ENCODE assay signal across 9 mouse cellular contexts in the genomic region with DNA sequence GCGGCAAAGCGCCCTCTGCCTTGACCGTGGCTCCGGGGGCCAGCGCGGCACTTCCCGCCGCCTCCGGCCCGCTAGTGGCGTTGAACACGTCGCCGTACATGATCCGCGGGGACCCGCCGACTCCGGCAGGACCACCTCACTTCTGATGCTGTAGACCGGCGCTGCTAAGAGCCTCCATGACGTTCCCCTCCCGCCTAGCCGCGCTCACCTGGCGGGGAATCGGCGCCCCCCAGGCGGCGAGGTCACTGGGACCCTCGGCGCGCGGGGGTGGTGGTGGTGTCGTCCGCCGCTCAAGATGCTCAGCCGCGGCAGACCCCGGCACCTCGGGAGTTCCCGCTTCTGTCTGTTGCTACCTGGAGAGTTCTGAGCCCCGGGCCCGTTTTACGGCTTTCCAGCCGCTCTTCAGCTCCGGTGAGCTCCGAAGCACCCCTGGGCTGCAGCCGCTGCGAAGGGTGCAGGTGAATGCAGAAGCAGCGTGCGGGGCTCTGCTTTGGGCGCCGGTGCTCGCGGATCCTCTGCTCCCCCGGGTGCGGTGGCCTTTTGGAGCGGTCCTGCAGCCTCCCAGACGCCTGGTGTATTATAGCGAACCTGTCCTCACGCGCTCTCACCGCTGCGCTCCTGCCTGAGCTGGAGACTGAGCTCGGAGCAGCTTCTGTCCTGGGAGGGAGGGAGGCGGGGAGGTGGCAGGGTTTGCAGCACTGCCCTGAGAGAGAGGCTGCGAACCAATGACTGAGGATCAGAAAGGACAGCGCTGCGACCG. TPM values are rescaled to one million over a fixed set of nuclear protein-coding genes. Genes with fewer than 3 reads are reported as not detected.
DNase-seq lines count a peak whose midpoint lies in the region; ATAC-seq and TF ChIP-seq lines count a peak whose summit lies in the region.
"Had no signal": no experiment of that assay in that cellular context is flagged by ENCODE, and none has a peak within 500 bp of the region (broad histone marks: within the 10 kb centered on the region; RNA-seq: fewer than 3 reads in every experiment).

A gene (minus strand): TSS at position 636 of the 760 bp plus-strand sequence.

- no peak for TF ChIP-seq EP300 in lung, postnatal 0 days (IDR thresholded peaks at IDR 0.05)

- peaks cover 25% of the 10 kb centered on the region for H3K4me1 ChIP-seq in lung, postnatal 0 days (ENCODE audit: insufficient read depth, low read depth, low read length)
- peaks cover 14% of the 10 kb centered on the region; the same call in 1 of the 2 replicates for H3K4me1 ChIP-seq in neural tube, embryonic 14.5 days (ENCODE audit: control insufficient read depth, insufficient read depth, low read length)

- H3K9ac ChIP-seq in lung, postnatal 0 days (replicated peaks; ENCODE audit: low read depth): no peak within 1 kb of the TSS
- peak within 1 kb of the TSS; percentile 47 for H3K9ac ChIP-seq in neural tube, embryonic 14.5 days (replicated peaks; ENCODE audit: low read depth, low read length)

- H3K9me3 ChIP-seq in lung, postnatal 0 days (ENCODE audit: low read length): no peaks in the 10 kb centered on the region
- no peaks in the 10 kb centered on the region for H3K9me3 ChIP-seq in neural tube, embryonic 14.5 days (ENCODE audit: control insufficient read depth, low read length)

- no peak for ATAC-seq in lung, postnatal 0 days
- peak; percentile 47; the same call in 1 of the 2 replicates for ATAC-seq in neural tube, embryonic 14.5 days (ENCODE audit: low read depth)
- ATAC-seq in megakaryocyte progenitor cell, adult 5-6 weeks (replicated peaks; ENCODE audit: poor library complexity): no peak

- peak within 1 kb of the TSS; percentile 41 for H3K4me3 ChIP-seq in lung, postnatal 0 days (ENCODE audit: low read depth, low read length)
- H3K4me3 ChIP-seq in neural tube, embryonic 14.5 days (ENCODE audit: low read depth, low read length): peak within 1 kb of the TSS; percentile 41

- WGBS in lung, postnatal 0 days: 2% methylated on average over 61 of the region's 71 CpGs
- WGBS in neural tube, embryonic 14.5 days: under 1% methylated on average over 67 of the region's 71 CpGs

- peak; percentile 27 for DNase-seq in adrenal gland, postnatal 14 days
- no peak for DNase-seq in adrenal gland, adult 8-10 months
- no peak for DNase-seq in lung, postnatal 0 days (ENCODE audit: low spot score)
- DNase-seq in lung, postnatal 25 days (ENCODE audit: low spot score): no peak
- peak; percentile 29 to 53 for DNase-seq in kidney, postnatal 4 days
- no peak for DNase-seq in spleen, adult 12 weeks (ENCODE audit: low spot score)

- no peak; the same call in 1 of the 2 replicates for TF ChIP-seq CTCF in lung, postnatal 0 days (IDR thresholded peaks at IDR 0.05)

- peak within 1 kb of the TSS; percentile 73 for H3K4me2 ChIP-seq in lung, postnatal 0 days (replicated peaks; ENCODE audit: low read depth, low read length)
- peak within 1 kb of the TSS; percentile 92 for H3K4me2 ChIP-seq in neural tube, embryonic 14.5 days (ENCODE audit: low read depth, low read length)

- peaks cover 26% of the 10 kb centered on the region for H3K27me3 ChIP-seq in lung, postnatal 0 days (replicated peaks; ENCODE audit: insufficient read depth, low read length)
- peaks cover 32% of the 10 kb centered on the region for H3K27me3 ChIP-seq in neural tube, embryonic 14.5 days (ENCODE audit: control insufficient read depth, insufficient read depth, low read length)

- no peaks in the 10 kb centered on the region for H3K36me3 ChIP-seq in lung, postnatal 0 days (ENCODE audit: insufficient read depth, low read length)
- H3K36me3 ChIP-seq in neural tube, embryonic 14.5 days (ENCODE audit: control insufficient read depth, insufficient read depth, low read length): no peaks in the 10 kb centered on the region

- no peak within 1 kb of the TSS for H3K27ac ChIP-seq in lung, postnatal 0 days (ENCODE audit: low read length)
- no peak within 1 kb of the TSS for H3K27ac ChIP-seq in neural tube, embryonic 14.5 days (ENCODE audit: low read depth, low read length)

RNA-seq across cellular contexts. Expression of the gene that starts here (rescaled TPM):
- total RNA-seq in adrenal gland, postnatal 14 days (2021): not detected in 2 replicates
- not detected for total RNA-seq in adrenal gland, adult 8-10 months (2022)
- polyA plus RNA-seq in lung, postnatal 0 days (2015; fragmentation: Nextera tagmentation; extraction: Ambion mirVana): 0.44 and 0.55 TPM in 2 replicates
- polyA plus RNA-seq in neural tube, embryonic 14.5 days (2014; fragmentation: Nextera tagmentation; extraction: Ambion mirVana): 2.0 TPM in 2 replicates
- not detected in 2 replicates for total RNA-seq in megakaryocyte progenitor cell, adult 5-6 weeks (2015)
- total RNA-seq in megakaryocyte progenitor cell, adult 5-6 weeks (2017): not detected in 2 replicates
- total RNA-seq: common myeloid progenitor, adult 5-6 weeks had no signal

Comparison
In these comparisons a context has a peak if more than half of its experiments do, and no peak if none do; other contexts are left out.
1. Peak in DNase-seq in adrenal gland, postnatal 14 days; RNA of the gene not detected or under 1 TPM.
2. DNase-seq: peak in kidney, postnatal 4 days (2 of 2); none in adrenal gland, adult 8-10 months (single experiment), lung, postnatal 0 days (single experiment), lung, postnatal 25 days (single experiment) and spleen, adult 12 weeks (single experiment).